Mouse (Mus musculus): ENCODE measurements at regions not wholly inside any gene's neighbourhood (a gene's known extent, or its start where the extent isn't known, plus 50 kb on each side); places are given as distances from the start of the nearest gene placed in this dataset.
"Not testable (repeated sequence)": the region's sequence is repeated elsewhere in the genome, so short reads cannot be mapped to it uniquely, and the experiment has no call there.

DNA sequence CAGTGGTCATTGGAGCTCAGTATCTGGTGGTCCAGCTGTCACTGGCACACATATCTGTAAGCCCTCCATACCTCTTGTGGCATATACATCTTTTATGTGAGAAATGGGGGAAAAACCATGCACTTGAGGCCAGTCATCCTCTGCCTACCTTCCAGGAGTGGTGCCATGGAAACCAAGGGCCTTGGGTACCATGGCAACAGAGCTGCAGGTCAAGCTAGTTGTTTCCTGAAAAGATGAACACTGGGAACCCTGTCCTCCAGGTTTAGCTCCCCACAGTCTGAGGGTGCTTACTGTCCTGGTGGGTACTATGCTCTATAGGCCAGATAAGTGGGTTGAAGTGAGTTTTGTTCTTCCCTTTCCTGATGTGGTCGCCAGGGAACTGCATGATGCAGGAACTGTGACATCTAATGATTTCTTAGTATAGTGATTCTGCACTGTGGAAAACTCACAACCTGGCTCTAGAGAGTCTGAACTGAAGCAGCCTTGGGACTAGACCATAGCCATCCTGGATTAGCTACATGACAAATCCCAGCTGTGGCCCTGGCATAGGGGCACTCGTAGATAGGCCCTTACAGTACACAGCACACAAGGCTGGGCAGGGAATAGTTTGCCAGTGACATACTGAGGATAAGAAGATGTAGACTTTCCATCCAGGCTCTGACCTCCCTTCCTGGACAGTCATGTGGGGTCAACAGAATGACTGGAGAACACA is 308.7 kb upstream of the Shh start:
- no peaks in the 10 kb centered on the region for H3K36me3 ChIP-seq (ENCODE audit: control insufficient read depth, insufficient read depth, low read length, poor library complexity, severe bottlenecking)
- H3K27me3 ChIP-seq (ENCODE audit: control insufficient read depth, insufficient read depth, low read length, poor library complexity, severe bottlenecking): no peaks in the 10 kb centered on the region
- H3K27ac ChIP-seq (ENCODE audit: insufficient read depth, low read length): no peak overlapping the region
- H3K9ac ChIP-seq (ENCODE audit: low read depth, poor library complexity, severe bottlenecking): no peak overlapping the region
- H3K4me1 ChIP-seq (ENCODE audit: control insufficient read depth, insufficient read depth, low read length): no peaks in the 10 kb centered on the region
- no peak overlapping the region for H3K4me3 ChIP-seq (ENCODE audit: low read depth, low read length)
- TF ChIP-seq CTCF (IDR thresholded peaks at IDR 0.05; ENCODE audit: low read depth, low read length): no peak
- TF ChIP-seq POLR2A (IDR thresholded peaks at IDR 0.05; ENCODE audit: insufficient read depth, low read length): no peak
- TF ChIP-seq EP300 (IDR thresholded peaks at IDR 0.05; ENCODE audit: insufficient read depth, low read depth, low read length): no peak
- no peaks in the 10 kb centered on the region for H3K9me3 ChIP-seq (replicated peaks; ENCODE audit: control insufficient read depth, insufficient read depth, low read length, poor library complexity, severe bottlenecking)

DNA sequence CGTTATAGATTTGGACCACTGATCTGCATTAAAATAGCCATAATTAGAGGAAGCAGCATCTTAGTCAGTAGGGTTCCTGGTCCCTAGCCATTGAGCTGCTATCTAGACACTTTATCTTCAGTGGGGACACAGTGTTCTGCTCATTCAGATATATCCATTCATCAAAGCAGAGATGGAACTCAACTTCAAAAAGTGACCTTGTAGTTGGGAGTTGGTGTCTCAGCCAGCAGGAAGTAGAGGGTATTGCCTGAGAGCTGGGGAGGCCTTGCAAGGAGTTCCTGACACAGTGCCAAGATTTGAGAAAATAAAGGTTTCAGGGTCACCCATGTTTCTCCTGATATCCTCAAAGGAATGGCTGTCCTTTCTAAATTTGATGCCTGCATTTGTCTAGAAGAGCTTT is 304.7 kb upstream of the Shh start:
- no peak overlapping the region for H3K9ac ChIP-seq (ENCODE audit: low read depth, poor library complexity, severe bottlenecking)
- no peaks in the 10 kb centered on the region for H3K36me3 ChIP-seq (ENCODE audit: control insufficient read depth, insufficient read depth, low read length, poor library complexity, severe bottlenecking)
- H3K4me1 ChIP-seq (ENCODE audit: control insufficient read depth, insufficient read depth, low read length): no peaks in the 10 kb centered on the region
- H3K4me3 ChIP-seq (ENCODE audit: low read depth, low read length): no peak overlapping the region
- TF ChIP-seq POLR2A (IDR thresholded peaks at IDR 0.05; ENCODE audit: insufficient read depth, low read length) (no peak), CTCF (IDR thresholded peaks at IDR 0.05; ENCODE audit: low read depth, low read length) (no peak), EP300 (IDR thresholded peaks at IDR 0.05; ENCODE audit: insufficient read depth, low read depth, low read length) (no peak)
- no peaks in the 10 kb centered on the region for H3K27me3 ChIP-seq (ENCODE audit: control insufficient read depth, insufficient read depth, low read length, poor library complexity, severe bottlenecking)
- no peaks in the 10 kb centered on the region for H3K9me3 ChIP-seq (replicated peaks; ENCODE audit: control insufficient read depth, insufficient read depth, low read length, poor library complexity, severe bottlenecking)
- no peak overlapping the region for H3K27ac ChIP-seq (ENCODE audit: insufficient read depth, low read length)

DNA sequence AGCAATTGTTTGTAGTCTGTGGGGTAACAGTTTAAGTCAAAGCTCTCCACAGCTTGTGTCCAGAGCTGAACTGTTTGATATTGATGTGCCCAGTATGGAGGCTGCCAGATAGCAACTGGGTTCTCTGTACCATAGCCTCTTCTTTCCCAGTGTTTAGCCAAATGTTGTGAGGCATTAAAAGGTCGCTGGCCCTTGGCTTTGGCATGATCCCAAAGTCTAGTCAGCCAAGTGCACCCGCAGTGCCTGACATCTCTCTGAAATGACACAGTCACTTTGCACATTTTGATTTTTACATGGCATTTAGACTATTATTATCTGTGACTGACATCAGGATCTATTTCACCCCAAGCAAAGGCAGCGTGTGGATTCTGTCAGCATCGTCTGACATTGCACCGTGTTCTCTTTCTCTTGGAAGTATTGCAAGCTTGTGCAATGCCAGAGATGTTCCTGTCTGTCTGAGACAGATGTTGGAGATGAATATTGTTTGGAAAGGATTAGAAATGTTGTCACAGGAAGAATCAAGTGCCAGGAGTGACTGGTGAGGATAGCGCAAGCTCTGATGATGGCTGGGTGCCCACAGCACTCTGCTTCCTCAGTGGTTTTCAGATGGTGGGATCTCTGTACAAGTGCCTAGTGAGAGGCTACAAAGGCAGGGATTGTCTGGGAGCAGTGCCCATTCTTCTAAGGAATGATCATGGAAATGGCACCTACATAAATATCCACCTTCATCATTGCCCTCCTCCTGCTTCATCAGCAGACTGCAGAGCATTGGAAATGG is 289.3 kb upstream of the Shh start:
- no peak overlapping the region for H3K27ac ChIP-seq (ENCODE audit: insufficient read depth, low read length)

GRCm38 (mm10) chr5:28751821-28752220 is 284.8 kb upstream of the Shh start:
- not testable (repeated sequence) for H3K27me3 ChIP-seq (ENCODE audit: control insufficient read depth, insufficient read depth, low read length, poor library complexity, severe bottlenecking); H3K4me1 ChIP-seq (ENCODE audit: control insufficient read depth, insufficient read depth, low read length); H3K9ac ChIP-seq (ENCODE audit: low read depth, poor library complexity, severe bottlenecking); H3K9me3 ChIP-seq (replicated peaks; ENCODE audit: control insufficient read depth, insufficient read depth, low read length, poor library complexity, severe bottlenecking); H3K27ac ChIP-seq (ENCODE audit: insufficient read depth, low read length); H3K36me3 ChIP-seq (ENCODE audit: control insufficient read depth, insufficient read depth, low read length, poor library complexity, severe bottlenecking); H3K4me3 ChIP-seq (ENCODE audit: low read depth, low read length)

More for the DNA sequence above, 289.3 kb upstream of the Shh start:
- TF ChIP-seq EP300 (IDR thresholded peaks at IDR 0.05; ENCODE audit: insufficient read depth, low read depth, low read length) (no peak), POLR2A (IDR thresholded peaks at IDR 0.05; ENCODE audit: insufficient read depth, low read length) (no peak), CTCF (IDR thresholded peaks at IDR 0.05; ENCODE audit: low read depth, low read length) (no peak)
- Histone ChIP-seq H3K4me1 (ENCODE audit: control insufficient read depth, insufficient read depth, low read length) (no peaks in the 10 kb centered on the region), H3K27me3 (ENCODE audit: control insufficient read depth, insufficient read depth, low read length, poor library complexity, severe bottlenecking) (no peaks in the 10 kb centered on the region), H3K4me3 (ENCODE audit: low read depth, low read length) (no peak overlapping the region), H3K36me3 (ENCODE audit: control insufficient read depth, insufficient read depth, low read length, poor library complexity, severe bottlenecking) (no peaks in the 10 kb centered on the region), H3K9ac (ENCODE audit: low read depth, poor library complexity, severe bottlenecking) (no peak overlapping the region), H3K9me3 (replicated peaks; ENCODE audit: control insufficient read depth, insufficient read depth, low read length, poor library complexity, severe bottlenecking) (peaks cover 11% of the 10 kb centered on the region)

DNA sequence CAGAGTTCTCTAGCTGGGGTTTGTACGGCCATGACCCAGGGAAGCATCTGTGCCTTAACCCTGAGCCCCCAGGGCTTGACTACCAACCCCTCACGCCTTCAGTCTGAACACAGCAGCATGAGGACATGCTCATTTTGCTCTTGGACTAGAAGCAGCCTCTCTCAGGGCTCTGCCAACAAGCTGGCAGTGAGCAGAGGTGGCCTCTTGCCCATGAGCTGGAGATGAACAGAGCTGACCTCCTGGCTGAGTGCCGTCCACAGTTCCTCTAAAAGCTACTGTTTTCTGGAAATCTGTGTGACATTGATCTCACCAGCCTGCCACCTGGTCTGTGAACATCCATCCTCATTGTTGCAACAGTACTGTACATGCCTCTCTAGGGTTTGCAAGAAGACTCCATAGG is 267.7 kb upstream of the Shh start:
- no peak overlapping the region for H3K9ac ChIP-seq (ENCODE audit: low read depth, poor library complexity, severe bottlenecking)
- H3K27me3 ChIP-seq (ENCODE audit: control insufficient read depth, insufficient read depth, low read length, poor library complexity, severe bottlenecking): no peaks in the 10 kb centered on the region; the same call in 1 of the 2 replicates
- no peak for TF ChIP-seq EP300 (IDR thresholded peaks at IDR 0.05; ENCODE audit: insufficient read depth, low read depth, low read length)
- TF ChIP-seq CTCF (IDR thresholded peaks at IDR 0.05; ENCODE audit: low read depth, low read length): no peak
- no peak for TF ChIP-seq POLR2A (IDR thresholded peaks at IDR 0.05; ENCODE audit: insufficient read depth, low read length)
- H3K36me3 ChIP-seq (ENCODE audit: control insufficient read depth, insufficient read depth, low read length, poor library complexity, severe bottlenecking): no peaks in the 10 kb centered on the region
- no peaks in the 10 kb centered on the region for H3K4me1 ChIP-seq (ENCODE audit: control insufficient read depth, insufficient read depth, low read length)
- H3K9me3 ChIP-seq (replicated peaks; ENCODE audit: control insufficient read depth, insufficient read depth, low read length, poor library complexity, severe bottlenecking): no peaks in the 10 kb centered on the region
- H3K4me3 ChIP-seq (ENCODE audit: low read depth, low read length): no peak overlapping the region
- no peak overlapping the region for H3K27ac ChIP-seq (ENCODE audit: insufficient read depth, low read length)

GRCm38 (mm10) chr5:28722067-28722466 is 255.0 kb upstream of the Shh start:
- H3K4me3 ChIP-seq (ENCODE audit: low read depth, low read length): no peak overlapping the region
- no peak overlapping the region for H3K9ac ChIP-seq (ENCODE audit: low read depth, poor library complexity, severe bottlenecking)
- H3K4me1 ChIP-seq (ENCODE audit: control insufficient read depth, insufficient read depth, low read length): no peaks in the 10 kb centered on the region
- H3K27me3 ChIP-seq (ENCODE audit: control insufficient read depth, insufficient read depth, low read length, poor library complexity, severe bottlenecking): no peaks in the 10 kb centered on the region; the same call in 1 of the 2 replicates
- TF ChIP-seq EP300 (IDR thresholded peaks at IDR 0.05; ENCODE audit: insufficient read depth, low read depth, low read length) (no peak), CTCF (IDR thresholded peaks at IDR 0.05; ENCODE audit: low read depth, low read length) (no peak), POLR2A (IDR thresholded peaks at IDR 0.05; ENCODE audit: insufficient read depth, low read length) (no peak)
- H3K36me3 ChIP-seq (ENCODE audit: control insufficient read depth, insufficient read depth, low read length, poor library complexity, severe bottlenecking): no peaks in the 10 kb centered on the region
- H3K9me3 ChIP-seq (replicated peaks; ENCODE audit: control insufficient read depth, insufficient read depth, low read length, poor library complexity, severe bottlenecking): no peaks in the 10 kb centered on the region
- H3K27ac ChIP-seq (ENCODE audit: insufficient read depth, low read length): no peak overlapping the region

All from ES-Bruce4 (cell line).